Mouse (Mus musculus): ENCODE results near the gene Gm5169. TPM values are rescaled to one million over a fixed set of nuclear protein-coding genes. Genes with fewer than 3 reads are reported as not detected.

Gene Gm5169
- polyA plus RNA-seq (2012; rRNA removed) = not detected in 2 replicates

GRCm38 (mm10) chrX:25301355-25301754 lies at the start of gene Gm5169:
TSS of gene Gm5169 (minus strand) at chrX:25301455.

